Mouse (Mus musculus) retina, embryonic 14.5 days (tissue): ENCODE data around the gene Strap.

Source experiments
- DNase-seq: peaks from one replicate; pipeline ENCODE4 v3.0.0-alpha.2; 2015; ENCODE audit warnings: low spot score

The Strap gene

DNA sequence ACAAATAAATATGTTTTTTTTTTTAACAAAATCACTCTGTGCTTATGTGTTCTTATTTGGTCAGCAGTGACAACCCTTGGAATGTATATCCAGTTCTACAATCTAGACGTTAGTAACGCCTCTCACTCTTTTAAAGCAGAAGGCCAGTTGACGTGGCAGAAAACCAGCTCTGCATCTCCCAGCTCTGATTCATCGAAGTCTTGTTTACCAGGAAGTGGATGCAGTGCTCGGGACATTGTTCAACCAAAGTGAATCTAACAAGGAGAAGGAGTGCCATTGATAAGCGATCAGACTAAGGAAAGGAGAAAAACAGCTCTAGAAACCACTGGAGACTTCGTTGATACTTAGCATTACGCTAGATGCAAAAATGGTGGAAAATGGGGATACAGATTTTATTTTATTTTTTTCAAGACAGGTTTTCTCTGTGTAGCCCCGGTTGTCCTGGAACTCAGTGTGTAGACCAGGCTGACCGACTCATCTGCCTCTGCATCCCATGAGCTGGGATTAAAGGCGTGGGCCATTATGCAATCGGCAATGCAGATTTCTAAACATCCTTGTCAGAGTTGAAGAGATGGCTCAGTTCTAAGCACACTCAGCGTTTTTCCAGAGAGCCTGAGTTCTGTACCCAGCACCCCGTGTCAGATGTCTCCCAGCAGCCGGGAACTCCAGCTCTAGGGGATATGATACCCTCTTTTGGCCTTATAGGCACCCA, 12.5 kb upstream of the Strap start:
- no peak for DNase-seq

DNA sequence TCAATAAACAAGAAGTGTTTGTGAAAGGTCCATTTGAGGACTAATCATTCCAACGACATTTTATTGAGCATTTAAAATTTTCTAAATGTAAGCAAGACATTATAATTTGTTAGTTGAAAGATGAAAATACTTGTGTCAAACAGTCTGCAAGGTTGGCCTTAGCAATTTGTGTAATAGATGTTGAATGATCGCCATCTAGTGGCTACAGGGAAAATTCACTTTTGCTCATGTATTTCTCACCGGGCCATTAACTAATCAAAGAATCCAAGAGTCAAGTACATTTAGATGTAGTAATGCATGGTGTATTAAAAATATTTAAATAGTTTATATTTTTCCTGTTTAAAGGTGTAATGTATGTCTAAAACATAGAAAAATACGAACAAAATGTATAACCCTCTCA, 11.0 kb upstream of the Strap start:
- peak; percentile 91 for DNase-seq

DNA sequence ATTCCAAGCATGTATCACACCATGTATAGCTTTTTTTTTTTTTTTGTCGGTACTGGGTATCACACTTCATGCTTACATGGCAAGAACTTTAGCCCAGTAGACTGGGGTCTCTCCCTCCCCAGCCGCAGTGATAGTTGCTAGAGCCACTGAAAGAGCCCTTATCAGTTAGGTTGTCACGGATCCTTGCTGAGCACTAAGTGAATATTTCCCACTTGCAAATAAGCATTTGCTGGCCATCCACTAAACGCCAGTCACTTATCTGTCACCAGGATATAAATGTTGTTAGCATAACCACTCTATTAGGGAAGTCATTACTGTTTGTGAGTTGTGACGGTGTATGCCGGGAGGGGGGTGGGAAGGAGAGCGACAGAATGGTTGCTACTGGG, 425 bp upstream of the Strap start:
- DNase-seq = no peak

- DNase-seq = no peak
These were observed 877 bp downstream of the Strap start for GRCm38 (mm10) chr6:137735671-137736238.

DNA sequence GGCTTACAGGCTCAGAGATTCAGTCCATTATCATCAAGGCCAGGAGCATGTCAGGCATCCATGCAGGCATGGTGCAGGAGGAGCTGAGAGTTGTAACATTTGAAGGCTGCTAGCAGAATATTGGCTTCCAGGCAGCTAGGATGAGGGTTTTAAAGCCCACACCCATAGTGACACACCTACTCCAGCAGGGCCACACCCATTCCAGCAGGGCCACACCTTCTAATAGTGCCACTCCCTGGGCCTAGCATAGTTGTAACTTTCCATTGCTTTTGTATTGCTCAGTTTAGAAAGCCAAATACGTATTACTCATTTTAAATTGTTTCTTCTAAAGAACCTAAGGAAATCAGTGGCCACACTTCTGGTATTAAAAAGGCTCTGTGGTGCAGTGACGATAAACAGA, 6.1 kb downstream of the Strap start:
- DNase-seq = no peak

GRCm38 (mm10) chr6:137744700-137745099, 9.8 kb downstream of the Strap start:
- DNase-seq = no peak

DNA sequence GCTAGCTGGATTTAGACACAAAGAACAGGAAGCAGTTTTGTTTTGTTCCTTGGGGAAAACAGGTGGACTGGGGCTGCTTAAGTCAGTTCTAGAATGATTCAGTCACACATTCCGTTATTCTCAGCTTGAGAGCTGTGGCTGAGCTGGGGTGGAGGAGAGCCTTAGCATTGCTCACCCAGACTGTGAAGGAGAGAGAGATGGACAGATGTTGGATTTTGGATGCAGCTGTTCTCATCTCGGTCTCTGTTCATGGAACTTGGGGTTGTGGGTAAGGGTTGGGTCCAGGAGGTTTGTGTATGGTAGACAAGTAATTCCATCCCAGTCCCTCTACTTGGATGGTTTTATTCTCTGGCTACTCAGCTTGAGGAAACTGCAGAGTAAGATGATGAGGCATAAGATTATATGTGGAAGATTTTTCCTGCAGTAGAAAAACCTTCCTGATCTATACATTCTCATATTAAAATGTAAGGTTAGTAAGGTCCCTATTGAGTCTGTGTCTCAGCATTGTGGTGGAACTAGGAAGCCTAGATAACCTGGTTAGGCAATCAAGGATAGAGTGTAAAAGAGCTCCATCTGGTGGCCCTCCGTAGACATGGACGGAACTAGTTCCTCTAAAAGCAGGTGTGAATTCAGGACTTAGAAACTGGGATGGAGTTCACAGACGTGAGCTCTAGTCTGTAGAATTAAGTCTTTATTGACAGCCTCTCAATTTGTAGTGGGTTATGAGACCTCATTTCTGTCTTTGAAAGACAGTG, 12.5 kb downstream of the Strap start:
- DNase-seq = peak; percentile 66

DNA sequence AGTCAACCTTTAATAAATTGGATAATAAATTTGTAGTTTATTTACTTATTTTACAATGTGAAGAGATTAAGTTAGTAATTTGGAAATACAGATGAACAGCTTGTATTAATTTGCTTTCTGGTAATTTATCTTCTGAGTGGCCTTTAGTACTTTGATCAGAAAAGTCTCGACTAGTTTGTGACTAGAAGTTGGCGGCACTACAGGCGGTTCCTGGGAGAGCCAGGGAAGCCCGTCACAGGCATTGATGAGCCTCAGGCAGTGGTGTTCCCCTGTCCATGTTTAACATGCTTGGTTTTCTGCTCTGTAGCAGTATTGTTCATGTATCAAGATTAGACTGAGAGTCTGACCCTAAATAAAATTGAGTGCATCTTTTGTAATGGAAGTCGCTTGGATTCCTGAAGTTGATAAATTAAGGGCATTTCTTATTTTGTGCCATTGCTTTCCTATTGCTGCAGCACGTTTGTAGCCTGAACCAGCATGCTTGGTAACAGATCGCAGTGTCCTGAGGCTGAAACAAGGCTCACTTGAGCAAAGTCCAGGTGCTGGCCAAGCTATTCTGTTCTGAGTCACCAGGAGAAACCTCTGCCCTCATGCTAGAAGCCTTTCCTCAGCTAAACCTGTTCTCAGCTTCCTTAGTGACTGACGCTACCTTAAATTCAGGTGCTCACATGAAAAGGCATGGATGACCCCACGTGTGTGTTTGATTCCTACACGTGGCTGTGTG, 16.8 kb downstream of the Strap start:
- DNase-seq = no peak

DNA sequence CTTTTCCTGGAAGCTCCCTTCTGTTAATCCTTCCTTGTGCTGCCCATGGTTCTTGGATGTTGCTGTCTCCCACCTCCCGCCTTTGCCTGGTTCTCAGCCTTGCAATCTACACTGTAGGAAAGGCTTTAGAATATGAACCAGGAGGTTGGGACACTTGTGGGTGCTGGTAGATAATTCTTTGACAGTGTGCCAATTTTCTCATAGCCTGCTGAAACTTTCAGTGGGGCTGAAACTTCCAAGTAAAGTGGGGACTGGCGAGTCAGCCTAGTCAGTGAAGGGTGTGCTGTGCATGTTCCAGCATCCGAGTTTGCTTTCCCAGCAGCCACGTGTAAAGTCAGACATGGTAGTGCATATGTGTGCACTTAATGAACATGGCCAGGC, 17.4 kb downstream of the Strap start:
- DNase-seq = no peak

DNA sequence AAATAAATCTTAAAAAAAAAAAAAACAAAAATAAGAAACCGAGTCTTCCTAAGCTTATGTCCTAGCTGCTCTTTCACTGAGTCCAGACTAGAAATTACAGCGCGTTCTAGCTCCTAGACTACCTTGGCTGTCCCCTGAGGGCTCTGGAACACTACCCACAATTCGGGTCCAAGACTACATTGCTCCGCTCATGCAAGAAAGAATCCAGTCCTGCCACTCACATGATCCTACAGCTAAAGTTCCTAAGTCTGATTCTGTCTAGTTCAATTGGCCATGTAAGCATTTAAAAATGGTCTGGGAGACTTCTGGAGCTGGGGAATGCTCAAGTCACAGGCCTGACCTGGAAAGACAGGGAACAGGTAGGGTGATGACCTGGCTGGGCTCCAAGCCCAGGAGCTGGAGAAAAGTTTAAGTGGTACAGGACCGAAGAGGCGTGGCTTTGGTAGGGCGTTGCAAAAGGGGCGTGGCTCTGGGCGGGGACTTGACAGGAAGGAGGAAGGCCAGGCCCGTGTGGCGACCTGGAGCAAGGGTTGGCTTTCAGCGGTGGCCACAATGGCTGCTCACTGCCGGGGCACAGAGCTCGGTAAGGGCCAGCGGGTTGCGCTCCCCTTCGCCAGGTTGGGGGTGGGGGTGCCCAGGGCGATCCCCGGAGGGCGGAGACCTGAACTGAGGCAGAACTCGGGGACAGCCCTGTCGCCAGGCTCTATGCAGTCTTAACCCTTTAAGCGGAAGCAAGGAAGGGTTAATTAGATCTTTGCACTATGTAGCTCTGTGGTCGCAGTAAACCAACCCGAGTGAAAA, 19.4 kb downstream of the Strap start, which contains the start of gene Dera:
Gene Dera, plus strand, starts transcription at position 491 of the 801 bp plus-strand sequence.
- DNase-seq = peak; percentile 86

DNA sequence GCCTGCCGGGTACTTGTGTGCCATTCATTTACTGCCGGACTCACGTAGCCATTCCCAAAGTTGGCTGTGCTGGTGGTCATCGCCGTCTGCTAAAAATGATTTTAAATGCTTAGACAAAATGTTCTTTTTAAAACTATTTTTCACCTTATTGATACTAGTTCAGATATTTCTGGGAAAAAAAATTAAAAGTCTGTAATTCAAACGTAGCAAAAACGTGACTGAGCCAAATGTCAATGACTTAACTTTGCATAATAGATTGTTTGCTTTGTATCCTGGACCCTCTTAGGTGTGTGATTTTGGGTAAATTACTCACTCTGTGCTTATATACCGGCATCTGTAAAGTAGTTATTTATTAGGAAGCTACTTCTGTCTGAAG, 20.0 kb downstream of the Strap start:
- no peak for DNase-seq

- DNase-seq = peak; percentile 53
These were observed 21.4 kb downstream of the Strap start for GRCm38 (mm10) chr6:137756310-137756709.

- DNase-seq = no peak
These were observed 23.0 kb downstream of the Strap start for GRCm38 (mm10) chr6:137757891-137758290.

DNA sequence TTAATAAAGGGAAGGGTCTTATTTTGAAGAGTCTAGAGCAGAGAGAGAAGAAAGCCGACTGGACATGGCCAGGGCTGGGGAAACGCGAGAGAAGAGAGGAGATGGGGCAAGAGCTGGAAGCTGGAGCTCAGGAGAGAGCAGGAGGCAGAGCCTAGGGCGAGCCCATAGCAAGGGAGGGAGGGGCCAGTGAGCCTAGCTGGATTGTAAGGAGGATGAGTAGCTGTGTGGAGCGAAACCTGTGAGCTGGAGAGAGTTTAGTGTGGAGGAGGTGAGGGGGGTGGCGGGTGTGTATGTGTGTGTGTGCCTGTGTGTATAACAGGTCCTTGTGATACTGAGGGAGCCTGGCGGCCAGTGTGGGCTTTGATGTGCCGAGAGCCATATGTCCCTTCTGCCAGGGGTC, 24.8 kb downstream of the Strap start:
- DNase-seq = peak; percentile 24

- DNase-seq = no peak
These were observed 26.1 kb downstream of the Strap start for GRCm38 (mm10) chr6:137760966-137761365.

DNA sequence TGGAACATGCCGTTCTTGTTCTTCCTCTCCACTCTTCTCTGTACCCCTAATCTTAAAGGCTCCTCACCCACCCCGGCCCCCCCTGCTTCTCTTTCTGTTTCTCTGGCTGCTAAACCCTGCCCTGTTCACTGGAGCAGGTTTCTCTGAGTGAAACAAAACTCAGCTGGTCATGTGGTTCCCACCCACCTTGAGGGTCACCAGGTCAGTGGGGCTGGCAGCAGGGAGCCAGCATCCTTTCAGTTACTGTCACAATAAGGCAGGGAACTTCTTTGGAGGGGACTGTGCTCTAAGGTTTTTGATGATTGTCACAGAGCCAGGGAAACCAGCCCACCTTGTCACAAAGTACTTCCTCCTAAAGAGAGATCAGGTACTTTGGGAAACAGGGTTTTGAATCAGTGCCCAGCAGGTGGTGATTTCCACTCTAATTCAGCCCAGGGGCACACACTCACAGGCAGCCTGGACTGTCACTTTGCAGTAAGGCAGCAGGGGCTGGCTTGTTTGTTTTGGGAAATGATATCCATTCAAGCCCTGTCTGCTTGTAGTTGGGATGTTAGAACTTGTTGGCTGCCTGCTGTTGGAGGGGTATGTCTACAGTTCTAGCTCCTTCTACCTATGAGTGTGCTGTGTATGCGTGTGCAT, 29.8 kb downstream of the Strap start:
- peak; percentile 62 for DNase-seq

- no peak for DNase-seq
These were observed 31.3 kb downstream of the Strap start for GRCm38 (mm10) chr6:137766177-137766576.

GRCm38 (mm10) chr6:137771621-137772250, 36.9 kb downstream of the Strap start:
- no peak for DNase-seq

DNA sequence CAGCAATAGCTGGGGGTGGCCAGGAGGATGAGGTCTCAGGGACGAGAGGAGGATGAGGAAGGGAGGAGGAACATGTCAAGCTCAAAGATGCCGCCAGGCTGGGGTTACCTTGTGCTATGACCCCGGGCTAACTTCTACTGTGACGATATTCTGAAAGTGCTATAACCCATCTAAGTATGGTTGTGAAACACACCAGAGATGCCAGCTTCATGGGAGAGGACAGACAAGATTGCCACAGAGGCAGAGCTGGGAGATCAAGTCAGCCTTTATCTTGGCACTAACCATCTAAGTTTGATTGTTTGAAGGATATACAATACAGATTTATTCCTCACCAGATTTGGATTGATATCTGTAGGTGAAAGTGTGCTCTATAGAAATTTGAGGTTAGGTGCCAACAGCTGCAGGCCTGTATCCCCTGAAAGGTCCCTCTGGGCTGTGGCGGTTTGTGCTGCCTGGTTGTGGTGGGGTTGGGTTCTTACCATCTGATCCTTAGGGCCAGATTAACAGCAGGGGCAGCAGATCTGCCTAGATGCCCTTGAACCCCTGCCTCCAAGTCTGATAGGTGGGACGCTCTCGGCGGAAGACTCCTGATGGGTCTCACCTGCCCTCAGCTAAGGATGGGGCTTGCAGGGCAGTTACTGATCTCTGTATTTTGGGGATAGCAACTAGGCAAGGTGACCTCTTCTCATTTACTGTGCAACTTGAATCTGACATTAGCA, 38.2 kb downstream of the Strap start:
- no peak for DNase-seq

DNA sequence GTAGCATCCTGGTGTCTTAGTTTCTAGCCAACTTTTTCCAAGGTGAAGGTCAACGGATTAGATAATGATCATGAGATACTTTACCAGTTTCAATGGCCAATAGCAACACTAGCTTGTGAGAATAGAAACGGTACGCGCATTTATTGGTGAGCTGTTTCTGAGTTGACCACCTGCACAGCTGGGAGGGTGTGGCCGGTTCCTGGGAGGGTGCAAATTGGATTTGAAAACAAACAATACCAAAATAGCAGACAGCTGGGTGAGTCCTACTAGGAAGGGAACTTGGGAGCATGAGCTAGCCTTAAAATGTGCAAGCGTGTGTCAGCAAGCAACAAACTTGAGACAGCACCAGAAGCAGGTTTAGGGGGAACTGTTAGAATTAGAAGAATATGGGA, 38.8 kb downstream of the Strap start:
- no peak for DNase-seq
